10 mouse cellular contexts compared by ENCODE assay signal in the genomic region with DNA sequence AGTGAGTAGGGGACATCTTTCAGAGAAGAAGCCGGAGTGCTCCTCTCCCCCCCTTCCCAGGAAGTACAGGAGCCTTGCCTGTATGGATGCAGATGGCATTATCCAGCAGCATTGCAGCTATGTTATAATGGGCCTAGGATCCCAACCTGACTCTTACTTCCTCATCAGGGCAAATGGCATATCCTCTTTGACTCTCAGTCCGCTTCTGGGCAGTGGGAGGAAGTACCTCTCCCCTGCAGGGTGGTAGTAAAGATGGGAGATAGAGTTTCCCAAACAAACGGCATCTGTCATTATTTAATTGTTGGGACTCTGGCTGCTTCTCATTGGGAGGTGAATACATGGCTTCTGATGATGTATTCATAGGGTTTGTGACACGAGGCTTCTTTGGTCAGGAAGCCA. TPM values are rescaled to one million over a fixed set of nuclear protein-coding genes. Genes with fewer than 3 reads are reported as not detected.
DNase-seq lines count a peak whose midpoint lies in the region; ATAC-seq and TF ChIP-seq lines count a peak whose summit lies in the region.
"Had no signal": no experiment of that assay in that cellular context is flagged by ENCODE, and none has a peak within 500 bp of the region (broad histone marks: within the 10 kb centered on the region; RNA-seq: fewer than 3 reads in every experiment).

No protein-coding gene starts in this region.

- H3K4me3 ChIP-seq in heart, embryonic 14.5 days (ENCODE audit: control insufficient read depth in 1 of 2, insufficient read depth in 1 of 2, low read depth in 1 of 2, low read length in 2 of 2): peak overlapping the region in 1 of 2 experiments; percentile 6; a peak in 1 of 4 replicates
- H3K4me3 ChIP-seq in spleen, adult 2 months (ENCODE audit: extremely low read depth, insufficient read depth, insufficient read length): no peak overlapping the region
- peak overlapping the region; percentile 35 to 54 for H3K4me3 ChIP-seq in liver, embryonic 14.5 days (ENCODE audit: insufficient read depth in 1 of 2, low read depth in 2 of 2, low read length in 2 of 2)
- H3K4me3 ChIP-seq in midbrain, embryonic 15.5 days: no peak overlapping the region
- H3K4me3 ChIP-seq: limb, embryonic 15.5 days had no signal

- no peak for TF ChIP-seq POLR2A in spleen, adult 2 months (IDR thresholded peaks at IDR 0.05; ENCODE audit: low read depth, low read length)

- TF ChIP-seq CTCF in spleen, adult 2 months (IDR thresholded peaks at IDR 0.05; ENCODE audit: extremely low read depth, insufficient read depth, insufficient read length, insufficient replicate concordance): no peak
- TF ChIP-seq CTCF in liver, embryonic 14.5 days (IDR thresholded peaks at IDR 0.05; ENCODE audit: low read depth): no peak

- peaks cover 53 to 76% of the 10 kb centered on the region in 2 experiments for H3K4me1 ChIP-seq in heart, embryonic 14.5 days (ENCODE audit: control insufficient read depth in 2 of 2, insufficient read depth in 2 of 2, low read length in 2 of 2)
- H3K4me1 ChIP-seq in spleen, adult 2 months (ENCODE audit: control insufficient read depth, insufficient read depth, insufficient read length): peaks cover 25% of the 10 kb centered on the region; the same call in 1 of the 2 replicates
- peaks cover 53 to 65% of the 10 kb centered on the region in 2 experiments for H3K4me1 ChIP-seq in liver, embryonic 14.5 days (replicated peaks; ENCODE audit: control insufficient read depth in 2 of 2, insufficient read depth in 2 of 2, low read length in 1 of 2)
- H3K4me1 ChIP-seq in midbrain, embryonic 15.5 days: peaks cover 30% of the 10 kb centered on the region

- TF ChIP-seq EP300 in liver, embryonic 14.5 days (IDR thresholded peaks at IDR 0.05; ENCODE audit: low read depth): no peak

- DNase-seq in heart, postnatal 4 days: no peak
- DNase-seq in spleen, adult 2 months (ENCODE audit: low read depth in 1 of 2, low spot score in 2 of 2): no peak
- no peak for DNase-seq in spleen, adult 18-20 months
- DNase-seq in liver, embryonic 14.5 days (ENCODE audit: low read depth in 3 of 3, low spot score in 3 of 3): no peak
- no peak for DNase-seq in right cerebral cortex, postnatal 25 days
- DNase-seq: cerebellum, adult 8-10 months had no signal

- no peak for ATAC-seq in heart, embryonic 14.5 days (ENCODE audit: insufficient number of reproducible peaks, insufficient read depth, low FRiP score, low read depth)
- ATAC-seq in liver, embryonic 14.5 days (ENCODE audit: insufficient read depth): no peak
- ATAC-seq in cerebellum, adult (ENCODE audit: insufficient number of reproducible peaks, low FRiP score, low TSS enrichment): no peak
- ATAC-seq in midbrain, embryonic 15.5 days (replicated peaks): no peak

- no peaks in the 10 kb centered on the region for H3K9me3 ChIP-seq in heart, embryonic 14.5 days (ENCODE audit: control insufficient read depth, low read length)
- H3K9me3 ChIP-seq in liver, embryonic 14.5 days (ENCODE audit: control insufficient read depth, low read length): no peaks in the 10 kb centered on the region
- H3K9me3 ChIP-seq in midbrain, embryonic 15.5 days: no peaks in the 10 kb centered on the region
- H3K9me3 ChIP-seq: limb, embryonic 15.5 days had no signal

- peak overlapping the region; percentile 40 for H3K4me2 ChIP-seq in heart, embryonic 14.5 days (ENCODE audit: low read length)
- H3K4me2 ChIP-seq in liver, embryonic 14.5 days (ENCODE audit: low read depth): peak overlapping the region; percentile 77
- H3K4me2 ChIP-seq in midbrain, embryonic 15.5 days: no peak overlapping the region
- H3K4me2 ChIP-seq: limb, embryonic 15.5 days had no signal

- no peaks in the 10 kb centered on the region for H3K36me3 ChIP-seq in heart, embryonic 14.5 days (ENCODE audit: control insufficient read depth, insufficient read depth, low read length)
- no peaks in the 10 kb centered on the region for H3K36me3 ChIP-seq in spleen, adult 2 months (ENCODE audit: control insufficient read depth, insufficient read depth, low read length)
- peaks cover 23% of the 10 kb centered on the region for H3K36me3 ChIP-seq in liver, embryonic 14.5 days (replicated peaks; ENCODE audit: control insufficient read depth, insufficient read depth, low read depth)
- H3K36me3 ChIP-seq in midbrain, embryonic 15.5 days (replicated peaks): no peaks in the 10 kb centered on the region

- H3K27ac ChIP-seq in heart, embryonic 14.5 days (replicated peaks in 1 of 2; ENCODE audit: control insufficient read depth in 1 of 2, insufficient read depth in 1 of 2, low read depth in 2 of 2, low read length in 2 of 2): peak overlapping the region; percentile 53 to 66
- H3K27ac ChIP-seq in spleen, adult 2 months (ENCODE audit: insufficient read depth, low read length): peak overlapping the region; percentile 51
- H3K27ac ChIP-seq in liver, embryonic 14.5 days: peak overlapping the region; percentile 99
- H3K27ac ChIP-seq in midbrain, embryonic 15.5 days: no peak overlapping the region
- H3K27ac ChIP-seq: limb, embryonic 15.5 days had no signal

- 65% methylated on average over 4 of the region's 4 CpGs for WGBS in heart, embryonic 14.5 days
- 42% methylated on average over 4 of the region's 4 CpGs for WGBS in spleen, adult 2 months
- 33% methylated on average over 4 of the region's 4 CpGs for WGBS in liver, embryonic 14.5 days (ENCODE audit: insufficient replicate concordance)
- 80% methylated on average over 4 of the region's 4 CpGs for WGBS in midbrain, embryonic 15.5 days

- no peaks in the 10 kb centered on the region for H3K27me3 ChIP-seq in heart, embryonic 14.5 days (ENCODE audit: control insufficient read depth, insufficient read depth, low read length)
- H3K27me3 ChIP-seq in spleen, adult 2 months (ENCODE audit: control insufficient read depth, insufficient read depth, low read length): no peaks in the 10 kb centered on the region
- no peaks in the 10 kb centered on the region for H3K27me3 ChIP-seq in liver, embryonic 14.5 days (ENCODE audit: control insufficient read depth, insufficient read depth, low read length)
- H3K27me3 ChIP-seq in midbrain, embryonic 15.5 days (replicated peaks): no peaks in the 10 kb centered on the region
- H3K27me3 ChIP-seq: limb, embryonic 15.5 days had no signal

- H3K9ac ChIP-seq in heart, embryonic 14.5 days (ENCODE audit: low read length): no peak overlapping the region
- H3K9ac ChIP-seq in liver, embryonic 14.5 days (replicated peaks): peak overlapping the region; percentile 79
- no peak overlapping the region for H3K9ac ChIP-seq in midbrain, embryonic 15.5 days
- H3K9ac ChIP-seq: limb, embryonic 15.5 days had no signal

RNA-seq across cellular contexts. Expression of gene Map2k3, which starts 4.1 kb away (rescaled TPM):
- 59.2 and 62.6 TPM in 2 replicates for polyA plus RNA-seq in heart, embryonic 14.5 days (2014; fragmentation: Nextera tagmentation; extraction: Ambion mirVana)
- 10 to 100 TPM; 38.8 to 42.3 TPM for total RNA-seq in heart, postnatal 4 days (2021)
- polyA plus RNA-seq in spleen, adult 2 months (2012; rRNA removed): 22.0 and 23.2 TPM in 2 replicates
- 37.0 and 44.7 TPM in 2 replicates for polyA plus RNA-seq in liver, embryonic 14.5 days (2012; rRNA removed)
- 100 and 124 TPM in 2 replicates for polyA plus RNA-seq in liver, embryonic 14.5 days (2014; fragmentation: Nextera tagmentation; extraction: Ambion mirVana)
- 32.0 and 34.0 TPM in 2 replicates for polyA plus RNA-seq in midbrain, embryonic 15.5 days (2015; fragmentation: Nextera tagmentation; extraction: Ambion mirVana)

RNA-seq across cellular contexts. Expression of gene Natd1, which starts 21.4 kb away (rescaled TPM):
- polyA plus RNA-seq in heart, embryonic 14.5 days (2014; fragmentation: Nextera tagmentation; extraction: Ambion mirVana): 20.4 and 21.1 TPM in 2 replicates
- total RNA-seq in heart, postnatal 4 days (2021): 10 to 100 TPM; 24.4 to 27.6 TPM
- 23.2 and 27.1 TPM in 2 replicates for polyA plus RNA-seq in spleen, adult 2 months (2012; rRNA removed)
- polyA plus RNA-seq in liver, embryonic 14.5 days (2012; rRNA removed): 10.7 and 14.0 TPM in 2 replicates
- 11.1 and 15.0 TPM in 2 replicates for polyA plus RNA-seq in liver, embryonic 14.5 days (2014; fragmentation: Nextera tagmentation; extraction: Ambion mirVana)
- 31.6 and 39.2 TPM in 2 replicates for polyA plus RNA-seq in midbrain, embryonic 15.5 days (2015; fragmentation: Nextera tagmentation; extraction: Ambion mirVana)

RNA-seq across cellular contexts. Expression of gene Tmem11, which starts 56.9 kb away (rescaled TPM):
- polyA plus RNA-seq in heart, embryonic 14.5 days (2014; fragmentation: Nextera tagmentation; extraction: Ambion mirVana): 63.3 and 67.3 TPM in 2 replicates
- total RNA-seq in heart, postnatal 4 days (2021): 10 to 100 TPM; 37.5 to 43.4 TPM
- 32.5 and 37.8 TPM in 2 replicates for polyA plus RNA-seq in spleen, adult 2 months (2012; rRNA removed)
- polyA plus RNA-seq in liver, embryonic 14.5 days (2012; rRNA removed): 30.9 and 35.7 TPM in 2 replicates
- 25.1 and 27.5 TPM in 2 replicates for polyA plus RNA-seq in liver, embryonic 14.5 days (2014; fragmentation: Nextera tagmentation; extraction: Ambion mirVana)
- 58.4 and 61.0 TPM in 2 replicates for polyA plus RNA-seq in midbrain, embryonic 15.5 days (2015; fragmentation: Nextera tagmentation; extraction: Ambion mirVana)

Comparison
In these comparisons a context has a peak if more than half of its experiments do, and no peak if none do; other contexts are left out.
1. H3K4me3 ChIP-seq: peak in liver, embryonic 14.5 days (2 of 2); none in spleen, adult 2 months (single experiment) and midbrain, embryonic 15.5 days (single experiment).